Mouse (Mus musculus): ENCODE results near the gene Pi4k2a. TPM values are rescaled to one million over a fixed set of nuclear protein-coding genes. Genes with fewer than 3 reads are reported as not detected.

The Pi4k2a gene
- polyA plus RNA-seq, 1 experiment from 2014 or later = 13.2 TPM

GRCm38 (mm10) chr19:42126219-42126605 lies 35.9 kb downstream of the Pi4k2a start:
- ATAC-seq (no peak), DNase-seq (ENCODE audit: low spot score) (no peak)
- no peak overlapping the region for H3K4me3 ChIP-seq (ENCODE audit: low read depth, low read length)
- H3K4me1 ChIP-seq (ENCODE audit: control insufficient read depth, insufficient read depth, low read length) = no peaks in the 10 kb centered on the region
- peaks cover 31% of the 10 kb centered on the region for H3K36me3 ChIP-seq (ENCODE audit: control insufficient read depth, insufficient read depth, low read length)
- H3K27me3 ChIP-seq (replicated peaks; ENCODE audit: control insufficient read depth, insufficient read depth, low read length) = no peaks in the 10 kb centered on the region
- 91% methylated on average over 6 of the region's 6 CpGs for WGBS
- no peak overlapping the region for H3K4me2 ChIP-seq (ENCODE audit: low read length)
- no peak overlapping the region for H3K27ac ChIP-seq (ENCODE audit: low read depth, low read length)
- no peaks in the 10 kb centered on the region for H3K9me3 ChIP-seq (replicated peaks; ENCODE audit: control insufficient read depth, low read length)
- H3K9ac ChIP-seq (ENCODE audit: low read length) = no peak overlapping the region

- Histone ChIP-seq H3K36me3 (ENCODE audit: control insufficient read depth, insufficient read depth, low read length) (peaks cover 24% of the 10 kb centered on the region; the same call in 1 of the 2 replicates), H3K27me3 (replicated peaks; ENCODE audit: control insufficient read depth, insufficient read depth, low read length) (no peaks in the 10 kb centered on the region), H3K4me1 (ENCODE audit: control insufficient read depth, insufficient read depth, low read length) (no peaks in the 10 kb centered on the region), H3K4me3 (ENCODE audit: low read depth, low read length) (no peak overlapping the region), H3K27ac (ENCODE audit: low read depth, low read length) (no peak overlapping the region), H3K9me3 (replicated peaks; ENCODE audit: control insufficient read depth, low read length) (no peaks in the 10 kb centered on the region), H3K9ac (ENCODE audit: low read length) (no peak overlapping the region), H3K4me2 (ENCODE audit: low read length) (no peak overlapping the region)
- ATAC-seq (no peak), DNase-seq (ENCODE audit: low spot score) (no peak)
- WGBS = 89% methylated on average over 5 of the region's 5 CpGs
Observed at GRCm38 (mm10) chr19:42127024-42127423, 36.8 kb downstream of the Pi4k2a start.

- ATAC-seq = no peak
- H3K27ac ChIP-seq (ENCODE audit: low read depth, low read length) = peak overlapping the region; percentile 41; the same call in 1 of the 2 replicates
Observed at GRCm38 (mm10) chr19:42128052-42128740, 37.9 kb downstream of the Pi4k2a start.

GRCm38 (mm10) chr19:42128787-42129508 lies 38.7 kb downstream of the Pi4k2a start, which contains the start of gene Avpi1:
Gene Avpi1 (minus strand): TSS chr19:42129059.
- H3K4me1 ChIP-seq (ENCODE audit: control insufficient read depth, insufficient read depth, low read length) = no peaks in the 10 kb centered on the region
- H3K4me3 ChIP-seq (ENCODE audit: low read depth, low read length) = peak within 1 kb of the TSS; percentile 51
- whole genome bisulfite sequencing = 1% methylated on average over 54 of the region's 54 CpGs
- no peaks in the 10 kb centered on the region for H3K27me3 ChIP-seq (replicated peaks; ENCODE audit: control insufficient read depth, insufficient read depth, low read length)
- DNase-seq (ENCODE audit: low spot score) (peak; percentile 98), ATAC-seq (peak; percentile 99)
- peak within 1 kb of the TSS; percentile 98 for H3K4me2 ChIP-seq (ENCODE audit: low read length)
- peaks cover 11% of the 10 kb centered on the region; the same call in 1 of the 2 replicates for H3K36me3 ChIP-seq (ENCODE audit: control insufficient read depth, insufficient read depth, low read length)
- H3K9ac ChIP-seq (ENCODE audit: low read length) = peak within 1 kb of the TSS; percentile 74
- H3K9me3 ChIP-seq (replicated peaks; ENCODE audit: control insufficient read depth, low read length) = no peaks in the 10 kb centered on the region
- peak within 1 kb of the TSS; percentile 41; the same call in 1 of the 2 replicates for H3K27ac ChIP-seq (ENCODE audit: low read depth, low read length)

More at GRCm38 (mm10) chr19:42128052-42128740, 37.9 kb downstream of the Pi4k2a start:
- H3K9ac ChIP-seq (ENCODE audit: low read length) = peak overlapping the region; percentile 74
- H3K27me3 ChIP-seq (replicated peaks; ENCODE audit: control insufficient read depth, insufficient read depth, low read length) = no peaks in the 10 kb centered on the region
- 4% methylated on average over 23 of the region's 23 CpGs for WGBS
- no peak for DNase-seq (ENCODE audit: low spot score)
- no peaks in the 10 kb centered on the region for H3K4me1 ChIP-seq (ENCODE audit: control insufficient read depth, insufficient read depth, low read length)
- H3K9me3 ChIP-seq (replicated peaks; ENCODE audit: control insufficient read depth, low read length) = no peaks in the 10 kb centered on the region
- peaks cover 18% of the 10 kb centered on the region; the same call in 1 of the 2 replicates for H3K36me3 ChIP-seq (ENCODE audit: control insufficient read depth, insufficient read depth, low read length)
- H3K4me2 ChIP-seq (ENCODE audit: low read length) = peak overlapping the region; percentile 98
- H3K4me3 ChIP-seq (ENCODE audit: low read depth, low read length) = peak overlapping the region; percentile 51

- ATAC-seq (no peak; the same call in 1 of the 2 replicates), DNase-seq (ENCODE audit: low spot score) (peak; percentile 11)
- 13% methylated on average over 14 of the region's 14 CpGs for WGBS
- Histone ChIP-seq H3K4me3 (ENCODE audit: low read depth, low read length) (peak overlapping the region; percentile 51), H3K9ac (ENCODE audit: low read length) (peak overlapping the region; percentile 22; the same call in 1 of the 2 replicates), H3K9me3 (replicated peaks; ENCODE audit: control insufficient read depth, low read length) (no peaks in the 10 kb centered on the region), H3K36me3 (ENCODE audit: control insufficient read depth, insufficient read depth, low read length) (peaks cover 6% of the 10 kb centered on the region; the same call in 1 of the 2 replicates), H3K27ac (ENCODE audit: low read depth, low read length) (peak overlapping the region; percentile 31; the same call in 1 of the 2 replicates), H3K4me1 (ENCODE audit: control insufficient read depth, insufficient read depth, low read length) (no peaks in the 10 kb centered on the region), H3K4me2 (ENCODE audit: low read length) (peak overlapping the region; percentile 98), H3K27me3 (replicated peaks; ENCODE audit: control insufficient read depth, insufficient read depth, low read length) (no peaks in the 10 kb centered on the region)
Observed at GRCm38 (mm10) chr19:42129509-42130293, 39.4 kb downstream of the Pi4k2a start.

- H3K27ac ChIP-seq (ENCODE audit: low read depth, low read length) = peak overlapping the region; percentile 31; the same call in 1 of the 2 replicates
- H3K36me3 ChIP-seq (ENCODE audit: control insufficient read depth, insufficient read depth, low read length) = peaks cover under 1% of the 10 kb centered on the region; the same call in 1 of the 2 replicates
- 61% methylated on average over 3 of the region's 3 CpGs for WGBS
- ATAC-seq = no peak
- H3K27me3 ChIP-seq (replicated peaks; ENCODE audit: control insufficient read depth, insufficient read depth, low read length) = no peaks in the 10 kb centered on the region
- no peak overlapping the region for H3K4me2 ChIP-seq (ENCODE audit: low read length)
- H3K9me3 ChIP-seq (replicated peaks; ENCODE audit: control insufficient read depth, low read length) = no peaks in the 10 kb centered on the region
- no peak for DNase-seq (ENCODE audit: low spot score)
- no peak overlapping the region for H3K4me3 ChIP-seq (ENCODE audit: low read depth, low read length)
- no peaks in the 10 kb centered on the region for H3K4me1 ChIP-seq (ENCODE audit: control insufficient read depth, insufficient read depth, low read length)
- H3K9ac ChIP-seq (ENCODE audit: low read length) = no peak overlapping the region
Observed at GRCm38 (mm10) chr19:42130294-42130606, 40.0 kb downstream of the Pi4k2a start.

- H3K27ac ChIP-seq (ENCODE audit: low read depth, low read length) = no peak overlapping the region
- H3K36me3 ChIP-seq (ENCODE audit: control insufficient read depth, insufficient read depth, low read length) = no peaks in the 10 kb centered on the region
- H3K4me2 ChIP-seq (ENCODE audit: low read length) = no peak overlapping the region
- no peaks in the 10 kb centered on the region for H3K4me1 ChIP-seq (ENCODE audit: control insufficient read depth, insufficient read depth, low read length)
- no peaks in the 10 kb centered on the region for H3K27me3 ChIP-seq (replicated peaks; ENCODE audit: control insufficient read depth, insufficient read depth, low read length)
- ATAC-seq (no peak), DNase-seq (ENCODE audit: low spot score) (no peak)
- no peaks in the 10 kb centered on the region for H3K9me3 ChIP-seq (replicated peaks; ENCODE audit: control insufficient read depth, low read length)
- no peak overlapping the region for H3K9ac ChIP-seq (ENCODE audit: low read length)
- WGBS = 65% methylated on average over 5 of the region's 5 CpGs
- H3K4me3 ChIP-seq (ENCODE audit: low read depth, low read length) = no peak overlapping the region
Observed at GRCm38 (mm10) chr19:42131101-42131500, 40.8 kb downstream of the Pi4k2a start.

- no peaks in the 10 kb centered on the region for H3K9me3 ChIP-seq (replicated peaks; ENCODE audit: control insufficient read depth, low read length)
- H3K4me3 ChIP-seq (ENCODE audit: low read depth, low read length) = no peak overlapping the region
- H3K4me2 ChIP-seq (ENCODE audit: low read length) = no peak overlapping the region
- ATAC-seq (no peak), DNase-seq (ENCODE audit: low spot score) (no peak)
- H3K4me1 ChIP-seq (ENCODE audit: control insufficient read depth, insufficient read depth, low read length) = no peaks in the 10 kb centered on the region
- H3K27me3 ChIP-seq (replicated peaks; ENCODE audit: control insufficient read depth, insufficient read depth, low read length) = no peaks in the 10 kb centered on the region
- H3K27ac ChIP-seq (ENCODE audit: low read depth, low read length) = no peak overlapping the region
- H3K9ac ChIP-seq (ENCODE audit: low read length) = no peak overlapping the region
- H3K36me3 ChIP-seq (ENCODE audit: control insufficient read depth, insufficient read depth, low read length) = no peaks in the 10 kb centered on the region
Observed at GRCm38 (mm10) chr19:42135070-42135469, 44.8 kb downstream of the Pi4k2a start.
